Mouse (Mus musculus): ENCODE results near the gene Lrp3.
"Not testable (repeated sequence)": the region's sequence is repeated elsewhere in the genome, so short reads cannot be mapped to it uniquely, and the experiment has no call there.

Gene Lrp3

DNA sequence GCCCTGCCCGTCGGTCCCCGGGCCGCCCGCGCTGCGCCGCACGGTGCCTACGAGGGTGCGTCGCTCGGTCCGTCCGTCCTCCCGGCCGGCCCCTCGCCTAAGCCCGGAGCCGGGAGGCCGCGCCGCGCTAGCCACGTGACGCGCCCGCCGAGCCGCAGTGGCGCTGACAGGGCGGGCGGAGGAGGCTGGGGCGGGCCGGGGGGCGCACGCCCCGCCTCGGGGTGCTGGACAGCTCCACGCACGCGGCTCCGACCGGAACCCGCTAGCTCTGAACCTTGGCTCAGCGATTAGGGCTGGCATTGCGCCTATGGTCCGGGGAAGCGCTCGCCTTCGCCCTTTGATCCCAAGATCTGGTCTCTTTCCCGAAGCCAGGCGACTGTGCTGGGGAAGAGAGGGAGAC, at the start of gene Lrp3:
Lrp3 (minus strand) TSS at position 274 of the 400 bp plus-strand sequence.
- peak; percentile 78 for DNase-seq (ENCODE audit: low spot score)

DNA sequence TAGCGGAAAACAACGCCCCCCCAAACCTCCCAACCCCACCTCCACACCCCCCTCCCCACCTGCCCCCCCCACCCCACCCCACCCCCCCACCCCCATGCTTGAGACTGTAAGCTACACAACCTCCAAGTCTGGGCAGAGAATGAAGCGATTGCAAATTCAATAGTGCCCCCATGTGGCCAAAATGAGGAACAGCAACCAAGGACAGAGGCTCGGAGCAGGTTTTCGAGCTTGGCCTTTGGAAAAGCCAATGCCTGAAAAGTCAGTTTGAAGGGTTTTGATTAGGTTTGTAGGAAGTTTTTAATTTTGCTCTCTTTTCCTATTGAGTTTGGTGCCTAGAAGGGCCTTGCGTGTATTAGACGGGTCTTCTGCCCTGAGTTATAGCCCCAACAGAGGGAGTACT, 49.4 kb upstream of the Lrp3 start:
- no peak for DNase-seq (ENCODE audit: low spot score)

DNA sequence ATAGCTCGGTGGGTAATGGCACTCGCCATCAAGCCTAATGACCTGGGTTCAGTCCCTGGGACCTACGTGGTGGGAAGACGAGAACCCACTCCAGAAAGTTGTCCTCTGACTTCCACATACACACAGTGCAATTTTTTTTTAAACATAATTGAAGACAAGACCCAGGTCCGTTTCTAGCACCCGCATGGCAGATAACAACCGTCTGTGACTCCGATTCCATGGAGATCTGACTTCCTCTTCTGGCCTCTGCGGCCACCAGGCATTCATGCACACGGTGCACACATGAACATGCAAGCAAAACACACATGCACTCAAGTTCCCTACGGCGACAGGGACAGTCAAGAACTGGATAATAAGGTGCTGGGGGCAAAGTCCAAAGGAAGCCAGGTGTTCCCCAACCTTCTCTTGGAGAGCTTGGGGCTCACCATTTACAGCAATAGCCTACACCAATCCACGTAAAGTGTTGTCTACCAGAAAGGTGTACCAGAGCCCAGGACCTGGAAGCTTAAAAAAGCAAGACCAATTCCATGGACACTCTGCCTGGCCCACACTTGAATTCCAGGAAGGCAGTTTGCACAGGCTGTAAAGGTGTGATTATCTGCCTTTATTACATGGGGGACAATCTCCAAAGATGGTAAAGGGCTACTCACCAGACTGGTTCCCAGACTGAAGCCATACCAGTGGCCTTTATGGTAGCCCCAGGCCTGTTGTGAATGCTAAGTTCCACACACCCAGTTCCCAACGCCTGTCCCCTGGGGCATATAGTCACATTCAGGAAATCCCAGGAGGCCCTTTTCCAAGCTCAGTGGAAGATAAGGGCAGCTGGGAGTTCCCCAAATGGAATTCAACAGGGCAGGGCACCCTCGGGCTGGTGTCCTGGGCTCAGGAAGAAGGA, 48.5 kb upstream of the Lrp3 start:
- DNase-seq (ENCODE audit: low spot score) = no peak

DNA sequence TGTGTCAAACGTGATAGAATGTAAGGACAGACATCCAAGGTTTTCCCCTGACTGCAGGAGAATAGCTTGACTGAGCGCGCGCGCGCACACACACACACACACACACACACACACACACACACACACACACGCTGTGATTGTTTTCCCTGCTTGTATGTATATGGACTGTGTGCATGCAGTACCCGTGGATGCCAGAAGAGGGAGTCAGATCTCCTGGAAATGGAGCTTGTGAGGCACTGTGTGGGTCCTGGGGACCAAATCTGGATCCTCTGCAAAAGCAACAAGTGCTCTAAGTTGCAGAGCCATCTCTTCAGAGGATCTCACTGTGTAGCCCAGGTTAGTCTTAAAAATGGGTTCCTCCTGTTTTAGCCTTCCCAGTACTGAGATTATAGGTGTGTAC, 44.1 kb upstream of the Lrp3 start:
- no peak for DNase-seq (ENCODE audit: low spot score)

DNA sequence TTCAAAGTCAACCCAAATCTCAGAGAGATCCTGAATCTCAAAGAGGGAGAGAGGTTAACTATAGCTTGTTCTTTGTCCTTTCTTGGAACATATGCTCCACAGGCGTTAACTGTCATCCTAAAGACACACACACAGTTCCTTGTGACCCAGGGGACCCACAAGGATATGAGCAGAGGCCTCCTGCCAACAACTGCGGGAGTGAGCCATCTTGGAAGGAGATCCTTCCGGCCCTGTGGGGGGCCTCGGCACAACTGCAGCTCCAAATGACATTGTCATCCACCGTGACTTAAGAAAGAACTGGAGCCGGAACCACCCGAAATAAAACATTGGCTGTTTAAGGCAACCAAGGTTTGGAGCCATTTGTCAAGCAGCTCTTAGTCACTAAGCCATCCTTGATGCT, 43.0 kb upstream of the Lrp3 start:
- DNase-seq (ENCODE audit: low spot score) = no peak

DNA sequence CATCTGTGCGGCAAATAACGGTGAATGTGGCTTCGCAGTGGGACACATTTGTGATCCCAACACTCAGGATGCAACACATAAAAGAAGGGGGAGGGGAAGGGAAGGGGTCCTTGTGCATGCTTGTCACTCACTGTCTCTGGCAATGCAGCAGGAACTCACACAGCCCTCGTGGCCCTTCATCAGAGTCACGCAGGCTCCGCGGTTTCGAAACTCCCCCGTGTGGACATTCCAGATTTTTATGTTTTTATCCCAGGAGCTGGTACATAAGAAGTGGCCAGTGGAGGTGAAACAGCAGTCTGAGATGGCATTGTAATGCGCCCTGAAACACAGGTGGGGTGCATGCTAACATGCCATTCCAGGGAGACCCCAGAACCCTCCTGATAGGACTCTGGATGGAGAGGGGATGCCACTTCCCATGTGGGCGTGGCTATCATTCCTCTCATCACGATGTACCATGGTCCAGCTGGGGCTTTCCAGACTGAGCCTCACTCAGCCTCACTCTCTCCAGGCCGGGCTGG, 36.8 kb upstream of the Lrp3 start:
- DNase-seq (ENCODE audit: low spot score) = no peak

DNA sequence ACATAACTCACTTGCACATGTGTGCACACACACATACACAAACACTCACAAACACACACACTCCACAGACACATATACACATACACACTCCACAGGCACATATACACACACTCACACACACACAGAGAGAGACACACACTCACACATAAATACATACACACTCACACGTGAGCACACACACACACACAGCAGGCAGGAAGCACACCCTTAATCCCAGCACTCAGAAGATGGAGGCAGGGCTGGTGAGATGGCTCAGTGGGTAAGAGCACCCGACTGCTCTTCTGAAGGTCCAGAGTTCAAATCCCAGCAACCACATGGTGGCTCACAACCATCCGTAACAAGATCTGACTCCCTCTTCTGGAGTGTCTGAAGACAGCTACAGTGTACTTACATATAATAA, 22.6 kb upstream of the Lrp3 start:
- not testable (repeated sequence) for DNase-seq (ENCODE audit: low spot score)

DNA sequence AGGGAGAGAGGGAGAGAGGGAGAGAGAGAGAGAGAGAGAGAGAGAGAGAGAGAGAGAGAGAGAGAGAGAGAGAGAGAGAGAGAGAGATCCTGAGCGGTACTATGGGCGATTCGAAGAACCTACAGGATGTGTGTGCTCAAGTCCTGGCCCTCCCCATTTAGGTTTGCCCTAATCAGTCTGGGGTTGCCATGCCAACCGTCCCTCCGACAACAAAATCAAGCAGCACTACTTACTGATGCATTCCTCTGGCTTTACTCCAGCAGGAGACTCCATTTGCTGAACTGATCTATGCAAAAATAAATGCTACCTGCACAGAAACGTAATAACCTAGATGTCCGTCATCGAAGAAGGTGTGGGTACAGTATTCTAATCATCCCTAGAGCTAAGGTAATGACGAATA, 20.0 kb upstream of the Lrp3 start:
- peak; percentile 59 for DNase-seq (ENCODE audit: low spot score)

DNA sequence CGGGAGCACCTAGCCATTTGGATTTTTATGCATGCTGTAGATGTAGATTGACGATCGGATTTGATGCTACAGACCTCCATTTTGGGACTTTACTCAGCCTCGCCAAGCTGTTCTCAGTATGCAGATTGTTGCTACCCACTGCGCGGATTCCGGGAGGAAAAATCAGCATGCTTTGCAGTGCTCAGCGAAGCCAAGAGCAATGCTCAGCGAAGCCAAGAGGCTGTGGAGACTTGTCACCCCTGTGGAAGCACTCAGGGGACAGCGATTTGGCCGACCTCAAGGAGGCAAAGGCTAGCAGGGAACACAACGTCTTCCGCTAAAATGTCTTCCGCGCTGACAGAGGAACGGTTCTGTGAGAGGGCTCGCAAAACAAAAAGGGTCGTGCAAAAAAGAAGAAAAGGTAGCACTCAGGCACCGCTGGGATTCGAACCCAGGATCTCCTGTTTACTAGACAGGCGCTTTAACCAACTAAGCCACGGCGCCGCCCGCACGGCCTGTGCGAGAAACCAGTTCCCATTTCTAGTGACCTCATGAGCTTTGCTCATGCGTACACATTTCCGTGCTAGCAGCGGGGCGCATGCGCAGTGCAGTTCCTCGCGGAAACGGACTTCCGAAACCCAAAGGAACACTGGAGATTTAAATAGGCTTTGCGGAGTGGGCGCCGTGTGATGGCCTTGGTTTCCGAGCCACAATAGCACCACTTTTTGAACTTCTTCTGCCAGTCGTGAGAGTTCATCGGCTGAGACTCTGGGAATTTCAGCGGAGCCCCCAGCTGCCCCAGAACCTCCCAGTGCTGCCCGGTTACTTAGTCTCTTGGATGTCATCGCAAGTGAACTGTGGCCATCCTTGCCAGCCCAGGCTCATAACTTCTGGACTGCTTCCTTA, 19.3 kb upstream of the Lrp3 start:
- peak; percentile 93 for DNase-seq (ENCODE audit: low spot score)

DNA sequence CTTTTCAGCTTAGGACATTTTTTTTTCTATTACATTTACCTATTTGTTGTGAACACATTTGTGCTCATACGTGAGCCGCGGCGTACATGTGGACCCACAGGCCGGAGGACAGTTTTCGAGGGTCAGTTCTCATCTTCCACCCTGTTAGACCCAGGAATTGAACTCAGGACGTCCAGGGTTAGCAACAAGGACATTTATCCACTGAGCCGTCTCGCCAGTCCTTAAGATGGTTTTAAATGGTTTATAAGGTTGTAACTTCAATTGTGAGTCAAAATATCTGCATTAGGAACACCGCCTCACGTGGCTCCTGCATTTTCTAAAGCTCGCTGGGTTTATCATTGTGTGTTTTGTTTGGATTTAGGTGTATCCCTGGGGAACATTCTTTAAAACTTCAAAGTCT, 18.6 kb upstream of the Lrp3 start:
- DNase-seq (ENCODE audit: low spot score) = no peak

DNA sequence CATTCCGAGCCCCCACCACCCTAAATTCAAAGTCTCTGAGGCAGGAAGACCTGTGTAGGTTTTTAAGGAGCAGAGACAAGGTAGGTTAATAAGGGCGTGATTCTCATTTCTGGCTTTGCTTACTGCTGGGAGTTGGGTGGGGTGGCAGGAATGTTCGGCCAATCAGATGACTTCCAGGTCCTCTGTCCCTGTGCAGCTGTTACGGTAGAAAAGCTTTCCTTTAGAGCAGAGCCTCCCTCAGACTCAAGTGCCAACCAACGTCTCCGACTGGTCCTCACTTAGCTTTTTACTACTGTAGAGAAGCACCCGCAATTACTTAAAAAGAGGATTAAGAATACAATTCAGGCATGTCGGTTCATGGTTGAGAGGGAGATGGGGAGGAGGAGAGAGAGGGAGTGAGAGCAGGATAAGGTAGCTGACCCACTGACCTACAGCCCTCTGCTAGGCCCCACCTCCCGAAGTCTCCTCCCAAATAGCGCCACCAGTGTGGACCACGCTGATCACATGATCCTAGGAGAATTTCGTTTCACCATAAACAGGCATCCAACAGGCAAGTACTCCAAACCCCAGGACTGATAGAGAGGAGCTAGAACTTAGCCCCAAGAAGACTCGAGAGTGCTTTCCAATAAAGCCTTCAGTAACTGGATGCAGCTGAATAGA, 17.6 kb upstream of the Lrp3 start:
- DNase-seq (ENCODE audit: low spot score) = no peak

DNA sequence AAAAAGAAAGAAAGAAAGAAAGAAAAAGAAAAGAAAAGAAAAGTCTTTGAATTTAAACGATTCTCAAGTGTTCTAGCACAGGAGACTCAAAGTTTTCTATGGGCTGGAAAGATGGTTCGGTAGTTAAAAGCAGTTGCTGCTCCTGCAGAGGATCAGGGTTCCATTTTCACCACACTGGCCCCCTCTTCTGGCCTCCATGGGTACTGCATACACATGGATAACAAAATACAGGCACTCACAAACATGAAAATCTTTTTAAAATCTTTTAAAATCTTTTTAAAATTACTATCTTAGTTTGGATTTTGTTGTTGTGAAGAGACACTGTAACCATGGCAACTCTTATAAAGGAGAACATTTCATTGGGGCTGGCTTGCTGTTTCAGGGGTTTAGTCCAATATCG, 15.0 kb upstream of the Lrp3 start:
- no peak for DNase-seq (ENCODE audit: low spot score)

DNA sequence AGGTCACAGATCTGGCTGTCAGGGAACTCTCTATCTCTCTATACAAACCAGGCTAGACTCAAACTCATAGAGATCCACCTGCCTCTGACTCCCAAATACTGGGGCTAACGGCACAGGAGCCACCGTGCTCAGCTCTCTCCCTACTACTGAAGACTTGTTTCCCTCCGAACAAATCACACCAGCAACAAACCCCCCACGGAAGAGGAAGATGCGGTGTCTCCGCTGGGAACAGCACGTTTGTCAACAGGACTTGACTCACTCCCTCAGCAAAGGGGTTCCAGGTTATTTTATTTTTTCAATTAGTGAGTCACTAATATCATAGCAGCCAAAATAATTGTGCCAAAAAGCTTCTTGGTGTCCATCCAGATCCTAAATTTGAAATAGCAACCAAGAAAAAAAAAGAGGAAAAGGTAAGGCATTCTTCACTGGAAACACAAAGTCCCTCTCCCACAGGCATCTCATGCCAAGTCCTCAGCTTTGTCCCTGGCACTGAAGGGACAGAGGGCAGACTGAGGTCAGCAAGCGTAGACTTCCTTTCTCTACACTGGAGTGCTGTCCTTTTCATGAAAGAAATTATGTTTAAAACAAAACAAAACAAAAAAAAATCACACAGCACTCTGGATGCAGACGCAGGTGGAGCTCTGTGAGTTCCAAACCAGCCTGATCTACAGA, 5.5 kb upstream of the Lrp3 start:
- no peak for DNase-seq (ENCODE audit: low spot score)

DNA sequence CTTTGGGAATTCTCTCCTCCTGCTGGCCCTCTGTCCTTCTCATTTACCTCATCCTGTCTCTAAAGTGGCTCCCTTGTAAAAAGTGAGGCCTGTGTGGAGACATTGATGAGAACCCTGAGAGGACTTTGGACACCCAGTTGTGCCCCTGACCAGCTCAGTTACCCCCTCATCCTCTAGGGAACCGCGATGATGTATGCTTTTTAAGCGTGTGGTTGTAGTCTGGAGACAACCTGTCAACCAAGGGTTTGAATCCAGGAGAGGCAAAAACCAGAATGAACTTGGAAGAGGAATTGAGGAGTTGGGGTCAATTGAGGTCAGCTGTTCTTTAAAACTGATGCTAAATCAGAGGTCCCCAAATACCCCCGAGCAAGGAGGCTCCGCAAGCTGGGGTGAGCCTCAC, 433 bp upstream of the Lrp3 start:
- no peak for DNase-seq (ENCODE audit: low spot score)

DNA sequence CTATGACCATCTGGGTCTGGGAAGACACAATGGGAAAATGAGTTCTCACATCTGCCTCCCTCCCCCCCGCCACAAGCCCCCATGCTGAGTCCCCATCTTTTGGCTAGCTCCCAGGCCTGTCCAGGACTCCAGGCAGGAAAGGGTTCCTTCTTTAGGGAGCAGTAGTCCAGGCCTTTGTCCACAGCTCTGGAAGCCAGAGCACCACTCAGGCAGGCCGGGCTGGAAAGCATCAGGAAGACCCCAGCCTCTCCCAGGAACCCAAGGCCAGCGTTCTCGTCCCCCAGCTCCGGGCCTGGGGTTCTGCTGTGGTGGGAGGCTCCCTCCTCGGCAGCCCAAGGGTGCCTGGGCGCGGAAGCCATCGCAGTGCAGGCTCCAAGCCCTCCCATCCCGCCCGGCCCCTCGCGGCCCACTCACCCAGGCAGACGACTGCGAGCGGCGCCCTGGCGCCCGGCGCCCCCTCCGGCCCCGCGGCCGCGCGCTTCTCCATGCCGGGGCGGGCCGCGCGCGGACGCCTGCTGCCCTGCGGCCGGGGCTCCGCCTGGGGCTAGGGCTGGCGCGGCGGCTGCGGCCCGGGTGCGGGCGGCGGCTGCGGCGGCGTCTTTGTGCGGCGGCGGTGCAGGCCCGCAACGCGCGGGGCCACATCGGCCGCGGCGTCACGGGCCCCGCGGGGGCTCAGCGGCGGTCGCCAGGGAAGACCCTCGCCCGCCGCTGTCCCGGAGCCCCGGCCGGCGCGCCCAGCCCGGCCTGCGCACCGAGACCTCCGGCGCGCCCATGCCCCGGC, 666 bp downstream of the Lrp3 start:
- no peak for DNase-seq (ENCODE audit: low spot score)

DNA sequence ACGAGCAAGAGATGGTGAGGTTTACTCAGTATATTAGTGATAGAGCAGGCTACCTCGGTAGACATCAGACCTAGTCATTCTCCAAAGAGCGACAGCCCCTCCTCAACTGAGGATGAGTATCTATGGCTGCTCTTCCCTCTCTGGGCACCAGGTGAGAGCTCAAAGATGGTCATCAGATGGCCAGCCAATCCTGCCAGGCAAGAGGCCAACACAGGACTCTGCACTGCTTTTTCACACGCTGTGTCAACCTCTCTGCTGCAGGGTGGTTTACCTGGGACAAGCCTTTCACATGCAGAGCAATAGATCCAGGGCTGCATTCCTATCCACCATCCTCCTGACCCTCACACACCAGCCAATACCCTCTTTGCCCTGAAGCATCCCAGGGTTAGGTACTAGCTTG, 3.5 kb downstream of the Lrp3 start:
- DNase-seq (ENCODE audit: low spot score) = no peak

DNA sequence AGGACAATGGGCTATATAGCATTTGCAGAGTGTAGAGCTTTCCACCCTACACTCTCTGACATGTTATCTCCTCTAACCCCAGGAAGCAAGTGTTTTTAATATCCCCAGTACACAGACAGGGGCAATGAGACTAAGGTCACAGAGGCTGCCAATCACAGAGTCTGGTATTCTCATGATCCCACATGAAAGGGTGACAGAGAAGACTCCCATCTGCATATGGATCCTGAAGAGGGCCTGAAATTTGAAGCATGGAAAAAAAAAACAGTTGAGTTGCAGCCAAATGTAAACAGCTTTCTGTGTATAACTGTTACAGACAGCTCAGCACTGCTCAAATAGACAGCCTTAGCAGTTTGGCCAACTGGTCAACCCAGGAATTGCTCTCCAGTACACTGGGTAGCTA, 15.5 kb downstream of the Lrp3 start:
- no peak for DNase-seq (ENCODE audit: low spot score)

DNA sequence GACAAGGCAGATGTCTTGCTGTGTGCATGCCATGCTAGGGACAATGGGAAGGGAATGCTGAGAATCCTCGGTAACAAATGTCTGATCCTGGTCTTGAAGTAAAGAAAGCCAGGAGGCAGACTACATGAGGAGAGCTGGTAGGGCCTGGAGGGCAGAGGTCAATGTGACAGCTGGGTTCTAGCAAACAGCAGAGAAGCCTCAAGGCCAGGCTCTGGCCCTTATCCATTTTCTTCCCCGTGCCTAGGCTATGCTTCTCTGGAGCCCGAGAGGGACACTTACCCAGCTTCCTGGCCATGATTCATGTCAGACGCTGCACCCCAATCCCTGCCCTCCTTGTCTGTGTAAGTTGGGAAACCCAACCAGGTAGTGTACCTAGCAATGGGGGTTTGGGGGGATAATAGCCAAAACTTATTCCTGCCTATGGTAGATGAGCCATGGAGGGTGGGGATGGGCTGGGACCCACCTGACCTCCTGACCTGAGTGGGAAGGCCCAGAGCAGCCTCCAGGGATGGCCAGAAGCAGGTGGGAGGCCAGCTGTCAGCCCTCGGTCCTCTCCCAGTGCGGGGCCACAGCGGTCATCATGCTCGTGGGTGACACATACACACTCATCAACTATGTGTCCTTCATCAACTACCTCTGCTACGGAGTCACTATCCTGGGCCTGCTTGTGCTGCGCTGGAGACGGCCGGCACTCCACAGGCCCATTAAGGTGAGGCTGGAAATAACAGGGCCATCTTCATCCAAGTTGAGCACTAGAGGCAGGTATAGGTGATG, 16.1 kb downstream of the Lrp3 start:
- peak; percentile 44 for DNase-seq (ENCODE audit: low spot score)

DNA sequence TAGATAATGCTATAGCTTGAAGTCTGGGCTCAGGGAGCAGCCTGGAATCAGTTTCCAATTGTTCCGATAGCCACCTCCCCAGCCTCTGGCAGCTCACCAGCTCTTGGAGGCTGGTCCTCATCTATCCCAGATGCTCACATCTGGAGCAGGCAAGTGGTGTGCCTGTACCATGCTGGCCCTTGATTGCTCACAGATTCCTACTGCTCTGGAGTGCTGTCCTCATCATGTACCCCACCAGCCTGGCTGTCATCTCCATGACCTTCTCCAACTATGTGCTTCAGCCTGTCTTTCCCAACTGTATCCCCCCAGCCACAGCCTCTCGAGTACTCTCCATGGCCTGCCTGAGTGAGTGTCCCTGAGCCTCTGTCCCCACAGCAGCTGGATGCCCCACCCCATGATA, 18.3 kb downstream of the Lrp3 start:
- DNase-seq (ENCODE audit: low spot score) = no peak

DNA sequence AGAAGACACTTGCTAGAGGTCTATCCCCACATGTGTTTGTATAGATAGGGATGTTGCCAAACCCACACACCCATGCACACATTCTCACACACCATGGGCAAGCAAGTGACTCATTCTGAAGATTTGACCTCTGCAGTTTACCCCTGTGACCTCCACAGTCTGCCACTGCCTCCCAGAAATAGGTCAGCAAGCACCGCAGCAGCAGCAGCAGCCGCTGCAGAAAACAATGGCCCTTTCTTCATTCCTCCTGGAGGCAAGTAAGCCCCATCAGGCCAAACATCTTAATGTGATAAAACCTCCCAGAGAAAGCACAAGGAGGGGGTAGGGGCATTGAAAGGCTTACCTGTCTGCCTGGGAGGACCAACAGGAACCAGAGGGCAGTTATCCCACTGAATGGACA, 24.0 kb downstream of the Lrp3 start:
- no peak for DNase-seq (ENCODE audit: low spot score)

Data from ovary, adult 18-20 months (tissue).